Mouse (Mus musculus): ENCODE measurements at regions not wholly inside any gene's neighbourhood (a gene's known extent, or its start where the extent isn't known, plus 50 kb on each side); places are given as distances from the start of the nearest gene placed in this dataset.

DNA sequence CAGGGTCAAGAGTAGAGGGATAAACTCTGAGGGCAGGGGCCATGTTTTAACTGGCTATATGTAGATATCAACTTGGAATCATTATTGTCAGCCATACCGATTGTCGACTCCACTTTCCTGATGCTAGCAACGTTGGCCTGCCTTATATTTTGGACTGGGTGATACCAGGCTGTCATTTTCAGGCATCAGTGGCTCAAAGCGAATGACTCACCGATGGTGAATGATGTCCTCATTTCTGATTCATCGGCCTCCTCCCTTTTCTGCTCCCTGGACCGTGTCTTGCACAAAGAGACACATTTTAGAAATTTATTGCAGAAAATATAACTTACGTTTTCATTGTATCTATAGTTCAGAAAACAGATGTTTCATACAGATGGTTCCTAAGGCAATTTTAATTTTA, 209.0 kb upstream of the Stxbp5 start:
- no peak for TF ChIP-seq POLR2A (IDR thresholded peaks at IDR 0.05; ENCODE audit: borderline replicate concordance, extremely low read depth, insufficient read depth, insufficient read length, poor library complexity, severe bottlenecking)
- no peak for TF ChIP-seq CTCF (IDR thresholded peaks at IDR 0.05; ENCODE audit: borderline replicate concordance, extremely low read depth, insufficient read depth, insufficient read length)
